Mouse (Mus musculus): ENCODE results near the gene Nek6. TPM values are rescaled to one million over a fixed set of nuclear protein-coding genes. Genes with fewer than 3 reads are reported as not detected.

Nek6 gene
- polyA plus RNA-seq, 1 experiment, result 20.2 TPM

DNA sequence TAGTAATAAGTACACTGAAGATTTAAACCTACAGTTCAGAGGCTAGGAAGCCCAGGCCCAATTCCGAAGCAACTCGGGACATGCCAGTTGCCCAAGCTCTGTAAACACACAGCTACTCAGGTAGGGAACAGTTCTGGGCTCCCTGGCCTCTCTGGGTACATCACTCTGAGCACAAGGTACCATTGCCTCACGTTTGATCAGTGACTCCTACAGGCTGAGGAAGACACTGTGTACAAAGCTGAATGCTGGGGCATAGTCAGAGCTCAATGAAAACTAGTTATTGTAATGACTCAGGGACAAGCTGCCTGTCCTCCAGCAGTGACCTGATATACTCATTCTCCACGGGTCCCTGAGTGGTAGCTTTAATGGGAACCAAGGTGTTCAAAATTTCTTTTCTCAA lies 109.6 kb downstream of the Nek6 start:
- no peak for DNase-seq (ENCODE audit: low spot score)

- no peak for DNase-seq (ENCODE audit: low spot score)
Measured at GRCm38 (mm10) chr2:38621610-38622021, 110.2 kb downstream of the Nek6 start.

GRCm38 (mm10) chr2:38623411-38623810 lies 112.0 kb downstream of the Nek6 start:
- no peak for DNase-seq (ENCODE audit: low spot score)

- DNase-seq (ENCODE audit: low spot score), result no peak
Measured at GRCm38 (mm10) chr2:38623821-38624590, 112.6 kb downstream of the Nek6 start.

DNA sequence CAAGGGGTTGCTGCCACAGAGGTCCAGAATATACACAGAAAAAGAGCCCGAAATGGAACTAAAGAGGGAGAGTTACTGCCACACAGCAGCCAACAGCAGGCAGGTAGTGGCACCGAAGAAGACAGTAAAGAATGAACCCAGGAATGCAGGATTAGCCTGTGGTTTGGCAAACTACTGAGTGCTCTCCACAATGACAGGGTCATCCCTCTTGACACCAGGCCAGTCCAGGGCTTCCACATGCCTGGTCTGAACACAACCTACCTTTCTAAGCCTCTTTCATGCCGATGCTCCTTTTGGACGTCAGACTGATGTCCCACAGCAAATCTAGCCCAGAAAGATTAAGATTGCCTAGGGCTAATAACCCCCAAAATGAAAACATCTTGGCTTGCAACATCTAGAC lies 117.4 kb downstream of the Nek6 start:
- DNase-seq (ENCODE audit: low spot score), result no peak

DNA sequence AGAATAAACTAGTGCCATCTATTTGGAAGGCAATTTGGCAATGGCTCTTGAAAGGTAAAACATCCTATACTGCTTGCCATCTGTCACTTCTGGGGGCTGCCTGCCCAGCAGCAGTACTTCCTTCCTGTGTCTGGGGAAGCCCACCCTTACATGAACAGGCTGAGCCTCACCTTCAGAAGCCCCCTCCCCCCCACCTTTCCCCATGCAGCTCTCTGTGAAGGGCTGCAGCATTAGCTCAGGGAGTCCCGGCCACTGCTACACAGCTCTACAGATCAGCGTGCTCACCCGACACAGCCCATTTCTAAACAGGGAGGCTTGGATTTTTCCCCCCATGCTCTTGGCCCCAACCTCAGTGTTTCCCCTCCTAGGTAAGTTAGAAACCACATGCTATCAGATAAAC lies 118.0 kb downstream of the Nek6 start:
- DNase-seq (ENCODE audit: low spot score), result no peak

DNA sequence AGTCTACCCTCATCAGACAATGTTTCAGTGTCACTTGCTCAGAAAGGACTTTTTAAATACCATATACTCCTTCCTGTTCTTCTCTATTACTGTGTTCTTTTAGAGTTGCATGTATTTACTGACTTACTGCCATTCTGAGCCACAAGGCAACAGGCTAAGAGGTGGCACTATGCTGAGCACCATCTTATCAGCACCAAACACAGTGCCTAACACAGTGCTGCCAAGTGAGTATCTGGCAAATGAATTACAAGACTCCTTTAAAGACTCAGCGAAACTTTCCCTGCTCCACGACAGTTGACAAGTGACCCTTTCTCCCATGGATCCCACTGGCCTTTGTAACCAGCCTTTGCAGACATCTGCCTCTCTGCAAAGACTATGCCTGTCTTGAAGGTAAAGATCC lies 119.1 kb downstream of the Nek6 start:
- no peak for DNase-seq (ENCODE audit: low spot score)

DNA sequence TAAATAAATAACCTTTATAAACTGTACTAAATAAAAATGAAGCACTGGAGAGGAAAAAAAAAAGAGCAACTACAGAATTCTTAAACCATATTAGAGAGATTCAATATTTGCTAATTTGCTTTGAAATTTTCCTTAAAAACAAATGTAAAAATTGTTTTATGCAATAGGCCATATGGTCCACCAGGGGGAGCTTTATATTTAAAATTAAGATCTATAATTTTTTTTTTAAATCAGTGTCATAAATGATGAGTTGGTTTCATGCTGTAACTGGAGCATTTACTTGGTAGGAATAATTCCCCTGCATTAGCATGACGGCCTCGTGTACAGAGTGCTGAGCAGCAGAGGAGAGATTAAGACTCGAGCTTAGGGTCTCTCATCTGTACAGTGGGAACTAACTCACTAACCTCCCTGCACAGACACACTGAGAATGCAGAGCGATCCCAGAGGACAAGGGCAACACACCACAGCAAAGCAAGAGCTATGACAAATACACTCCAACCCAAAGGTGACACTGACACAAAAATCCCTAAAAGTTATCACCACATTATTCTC lies 126.3 kb downstream of the Nek6 start:
- DNase-seq (ENCODE audit: low spot score), result no peak

DNA sequence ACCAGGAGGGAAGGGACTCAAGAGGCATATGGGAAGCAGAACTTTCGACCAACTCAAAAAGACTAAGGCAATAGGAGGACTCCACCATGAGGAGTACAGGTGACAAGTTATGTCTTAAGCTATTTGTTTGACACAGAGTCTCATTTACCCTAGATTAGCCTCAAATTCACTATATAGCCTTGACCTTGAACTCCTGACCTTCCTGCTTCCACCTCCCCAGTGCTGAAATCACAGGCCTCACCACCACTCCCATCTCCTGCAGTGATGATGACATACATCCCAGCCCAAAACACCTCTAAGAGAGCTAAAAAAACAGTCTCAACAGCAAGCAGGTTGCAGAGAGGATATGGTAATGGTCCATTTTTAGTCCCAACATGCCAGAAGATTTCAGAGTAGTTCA lies 130.3 kb downstream of the Nek6 start:
- no peak for DNase-seq (ENCODE audit: low spot score)

DNA sequence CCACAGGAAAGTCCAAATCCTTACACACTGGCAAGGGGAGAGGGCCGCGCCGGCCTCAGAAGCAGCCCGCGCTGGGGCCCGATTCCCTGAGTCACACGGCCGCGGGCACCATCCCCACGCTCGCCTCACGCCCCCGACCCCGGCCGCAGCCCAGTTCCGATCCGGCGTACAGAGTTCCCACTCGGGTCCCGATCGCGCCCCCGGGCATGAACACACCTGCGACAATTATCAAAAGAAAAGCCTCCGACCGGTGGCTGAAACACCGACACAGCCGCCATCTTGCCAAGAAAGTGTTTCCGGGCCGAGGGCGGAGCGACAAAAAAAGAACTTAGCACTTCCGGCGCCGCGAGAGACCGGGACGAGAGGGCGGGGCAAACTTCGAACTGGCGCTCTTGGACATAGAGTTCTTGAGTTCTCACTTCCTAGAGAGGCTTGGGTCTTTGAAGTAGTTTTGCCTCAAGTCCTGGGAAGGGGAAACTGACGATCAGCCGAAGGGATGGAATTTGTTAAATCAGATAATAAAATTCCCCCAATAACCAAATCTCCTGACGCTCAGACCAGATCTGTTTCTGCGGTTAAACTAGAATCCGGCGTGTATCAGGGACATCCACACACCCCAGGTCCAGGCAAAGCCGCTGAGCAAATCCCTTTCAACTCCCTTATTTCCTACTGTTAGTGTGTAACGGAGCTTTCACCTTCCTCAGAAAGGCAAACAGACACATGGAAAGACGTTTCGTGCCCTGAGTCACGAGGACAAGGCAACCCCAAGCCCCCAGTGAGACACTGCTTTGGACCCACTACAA lies 132.4 kb downstream of the Nek6 start, which contains the start of gene Psmb7:
Gene Psmb7 (minus strand): TSS at position 463 of the 803 bp plus-strand sequence.
- peak; percentile 61 for DNase-seq (ENCODE audit: low spot score)

Other genes with a start within 250 kb of the Nek6 start
- 7.2 and 13.8 TPM in 2 replicates for gene Dennd1a, start 224.3 kb upstream of the Nek6 start, polyA plus RNA-seq (2012; rRNA removed)
- gene Lhx2, start 172.4 kb upstream of the Nek6 start, polyA plus RNA-seq (2012; rRNA removed), result 0.12 TPM in 1 of 2 replicates, not detected in the other
- 178 and 196 TPM in 2 replicates for gene Psmb7, start 132.4 kb downstream of the Nek6 start, polyA plus RNA-seq (2012; rRNA removed)
- gene Nr5a1, start 202.9 kb downstream of the Nek6 start, polyA plus RNA-seq (2012; rRNA removed), result not detected in 2 replicates